Mouse (Mus musculus): Measurements from ENCODE around the gene Lifr. TPM values are rescaled to one million over a fixed set of nuclear protein-coding genes. Genes with fewer than 3 reads are reported as not detected.

Lifr gene
- total RNA-seq, 2 experiments from 2014 or later: 57.7 to 60.9 TPM

DNA sequence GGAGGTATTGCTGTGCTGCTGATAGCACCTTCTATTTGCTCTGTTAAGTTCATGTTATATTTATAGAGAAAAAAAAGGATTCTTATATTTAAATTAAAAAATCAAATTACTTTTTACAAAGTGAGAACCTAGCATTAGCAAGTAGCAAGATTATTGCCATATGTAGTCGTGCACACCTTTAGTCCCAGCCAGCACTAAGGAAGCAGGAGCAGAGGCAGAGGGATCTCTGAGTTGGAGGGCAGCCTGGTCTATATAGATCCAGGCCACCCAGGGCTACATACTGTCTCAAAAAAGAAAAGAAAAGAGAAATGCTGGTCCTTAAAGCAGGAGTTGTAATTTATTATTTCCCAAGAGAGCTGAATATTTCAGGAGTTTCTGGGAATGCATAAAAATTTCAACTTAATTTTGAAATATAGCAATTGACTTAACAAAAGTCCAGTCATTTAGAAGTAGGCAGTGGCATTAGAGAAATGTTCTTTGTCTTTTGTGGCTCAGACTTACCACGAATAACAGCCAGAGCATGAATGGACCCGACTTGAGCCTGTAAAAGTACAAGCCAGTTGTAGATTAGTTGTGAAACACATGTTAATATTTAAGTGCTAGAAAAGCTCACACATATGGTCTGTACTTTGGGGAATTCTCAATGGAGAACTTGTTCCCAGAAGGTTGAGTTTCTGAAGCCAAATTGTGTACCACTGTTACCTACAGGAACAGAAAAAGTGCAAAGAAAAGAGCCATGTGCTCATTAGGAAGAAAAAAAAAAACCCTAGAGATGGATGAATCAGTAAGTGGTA is 107.4 kb downstream of the Lifr start:
- intact Hi-C loops (cut with DNase I): no loop called here

DNA sequence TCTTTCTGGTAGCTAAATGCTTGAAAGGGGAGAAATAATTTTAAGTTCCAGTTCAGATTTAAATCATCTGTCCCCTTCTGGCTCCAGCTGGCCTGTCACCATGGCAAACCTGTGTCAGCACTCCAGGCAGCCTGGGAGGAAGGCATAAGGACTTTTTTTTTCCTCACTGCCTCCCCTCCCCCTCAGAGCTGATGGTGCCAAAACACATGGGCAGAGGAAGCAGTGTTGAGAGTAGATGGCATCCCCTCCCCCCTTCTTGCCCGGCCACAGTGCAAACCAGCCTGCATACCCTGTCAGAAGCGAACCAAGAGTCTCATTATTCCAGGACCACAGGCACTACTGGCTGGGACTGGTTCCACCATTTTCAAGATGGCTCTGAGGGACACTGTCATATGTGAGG is 108.4 kb downstream of the Lifr start:
- intact Hi-C loops (cut with DNase I): no loop called here

More for the DNA sequence above, 107.4 kb downstream of the Lifr start:
- no peak for DNase-seq

GRCm38 (mm10) chr15:7200286-7200685 is 109.9 kb downstream of the Lifr start:
- no peak for DNase-seq
- intact Hi-C loops (cut with DNase I): loop anchor here (5.0 kb wide), 1 partner anchor 68 kb away; no protein-coding TSS in a partner anchor

More for the DNA sequence above, 108.4 kb downstream of the Lifr start:
- no peak for DNase-seq

GRCm38 (mm10) chr15:7201421-7202380 is 111.3 kb downstream of the Lifr start:
- intact Hi-C loops (cut with DNase I): loop anchor here (5.0 kb wide), 1 partner anchor 69 kb away; no protein-coding TSS in a partner anchor
- no peak for DNase-seq

DNA sequence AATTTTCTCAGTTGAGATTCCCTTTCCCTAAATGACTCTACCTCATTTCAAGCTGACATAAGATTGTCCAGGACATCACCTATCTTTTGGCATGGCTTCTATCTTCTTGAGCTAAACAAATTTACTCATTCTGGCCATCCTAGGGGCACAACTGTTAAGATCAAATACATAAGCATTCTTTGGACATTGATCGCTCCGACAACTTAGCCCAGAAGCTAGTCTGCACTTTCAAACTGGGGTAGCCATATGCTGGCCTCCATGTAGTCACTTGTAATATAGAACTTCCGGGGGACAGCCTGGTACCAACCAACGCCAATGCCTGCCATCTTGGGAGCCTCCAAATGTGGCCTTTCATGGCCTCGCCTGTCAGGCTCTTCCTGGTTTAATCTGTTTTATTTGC is 112.6 kb downstream of the Lifr start:
- DNase-seq: no peak
- intact Hi-C loops (cut with DNase I): loop anchor here (5.0 kb wide), 1 partner anchor 71 kb away; no protein-coding TSS in a partner anchor

GRCm38 (mm10) chr15:7203606-7204330 is 113.4 kb downstream of the Lifr start:
- intact Hi-C loops (cut with DNase I): loop anchor here (5.0 kb wide), 1 partner anchor 71 kb away; no protein-coding TSS in a partner anchor
- peak; percentile 62 to 64 for DNase-seq

DNA sequence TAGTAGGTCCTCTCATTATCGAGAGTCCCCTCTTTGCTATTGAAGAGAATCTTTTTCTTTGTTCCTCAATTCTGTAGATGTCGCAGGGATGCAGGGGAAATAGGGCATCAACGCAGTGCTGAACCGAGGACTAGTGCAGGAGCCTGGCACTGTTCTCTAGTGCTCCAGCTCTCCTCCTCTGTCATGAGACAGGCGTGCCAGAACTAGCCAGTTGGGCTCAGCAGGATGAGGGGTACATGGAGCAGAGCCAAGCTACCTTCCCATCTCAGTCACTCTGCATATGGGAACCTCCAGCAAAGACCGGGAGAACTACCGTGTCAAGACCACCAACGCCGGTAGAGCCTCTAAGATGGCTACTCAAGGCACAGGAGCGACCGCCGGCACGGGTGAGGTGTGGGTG is 114.5 kb downstream of the Lifr start:
- intact Hi-C loops (cut with DNase I): loop anchor here (5.0 kb wide), 1 partner anchor 73 kb away; no protein-coding TSS in a partner anchor
- no peak for DNase-seq

DNA sequence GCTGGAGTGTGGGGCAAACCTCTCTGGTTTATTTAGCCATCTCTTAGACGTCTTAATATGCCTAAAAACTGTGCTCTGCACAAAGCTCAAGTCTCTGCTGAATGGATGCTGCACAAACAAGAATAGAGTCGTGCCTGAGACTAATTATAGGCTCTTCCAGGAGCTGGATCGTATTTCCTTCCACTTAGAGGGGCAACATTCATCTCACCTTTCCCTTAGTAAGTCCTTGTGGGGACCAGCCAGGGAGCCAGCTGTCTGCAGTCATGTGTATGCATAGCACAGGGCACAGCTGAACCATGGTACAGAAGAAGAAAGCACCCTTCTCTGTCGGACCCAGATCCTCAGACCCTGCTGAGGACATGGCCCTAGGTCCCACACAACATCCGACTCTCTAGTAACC is 115.7 kb downstream of the Lifr start:
- DNase-seq: no peak
- intact Hi-C loops (cut with DNase I): no loop called here

- DNase-seq: no peak
- intact Hi-C loops (cut with DNase I): no loop called here
These were observed 116.9 kb downstream of the Lifr start for GRCm38 (mm10) chr15:7207292-7207691.

GRCm38 (mm10) chr15:7208180-7208579 is 117.8 kb downstream of the Lifr start:
- intact Hi-C loops (cut with DNase I): no loop called here

DNA sequence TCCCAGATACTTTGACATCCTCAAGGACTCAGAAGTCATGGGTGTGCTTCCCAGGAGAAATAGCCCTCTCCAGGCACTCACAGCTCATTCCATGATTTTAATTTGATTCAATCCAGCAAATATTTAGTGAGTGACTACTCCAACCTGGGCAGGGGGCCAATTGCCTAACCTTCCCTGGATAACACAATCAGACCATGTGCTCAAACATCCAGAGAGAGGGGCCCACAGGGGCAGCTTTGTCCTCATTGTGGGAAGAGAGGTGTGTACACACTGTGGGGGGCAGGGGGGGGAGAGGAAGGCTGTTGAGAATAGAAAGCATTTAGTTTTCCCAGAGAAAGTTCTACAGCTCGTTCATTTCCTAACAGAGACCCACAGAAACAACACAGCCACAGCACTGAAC is 123.3 kb downstream of the Lifr start:
- peak; percentile 52 to 55 for DNase-seq
- intact Hi-C loops (cut with DNase I): no loop called here

More at GRCm38 (mm10) chr15:7208180-7208579, 117.8 kb downstream of the Lifr start:
- DNase-seq: no peak

DNA sequence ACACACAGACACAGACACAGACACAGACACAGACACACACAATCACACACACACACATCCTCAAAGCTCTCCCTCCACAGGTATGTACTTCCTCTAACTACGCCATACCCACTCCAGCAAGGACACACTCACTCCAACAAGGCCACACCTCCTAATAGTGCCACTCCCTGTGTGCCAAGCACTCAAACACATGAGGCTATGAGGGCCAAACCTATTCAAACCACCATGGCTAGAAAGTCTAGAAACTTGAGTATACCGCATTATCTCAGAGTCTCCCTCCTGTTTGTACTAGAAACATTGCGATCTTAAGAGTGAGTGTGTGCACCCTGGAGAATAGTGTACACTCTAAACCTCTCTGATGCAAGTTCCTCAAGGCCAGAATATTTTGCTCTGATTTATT is 125.4 kb downstream of the Lifr start:
- intact Hi-C loops (cut with DNase I): no loop called here
- DNase-seq: no peak

DNA sequence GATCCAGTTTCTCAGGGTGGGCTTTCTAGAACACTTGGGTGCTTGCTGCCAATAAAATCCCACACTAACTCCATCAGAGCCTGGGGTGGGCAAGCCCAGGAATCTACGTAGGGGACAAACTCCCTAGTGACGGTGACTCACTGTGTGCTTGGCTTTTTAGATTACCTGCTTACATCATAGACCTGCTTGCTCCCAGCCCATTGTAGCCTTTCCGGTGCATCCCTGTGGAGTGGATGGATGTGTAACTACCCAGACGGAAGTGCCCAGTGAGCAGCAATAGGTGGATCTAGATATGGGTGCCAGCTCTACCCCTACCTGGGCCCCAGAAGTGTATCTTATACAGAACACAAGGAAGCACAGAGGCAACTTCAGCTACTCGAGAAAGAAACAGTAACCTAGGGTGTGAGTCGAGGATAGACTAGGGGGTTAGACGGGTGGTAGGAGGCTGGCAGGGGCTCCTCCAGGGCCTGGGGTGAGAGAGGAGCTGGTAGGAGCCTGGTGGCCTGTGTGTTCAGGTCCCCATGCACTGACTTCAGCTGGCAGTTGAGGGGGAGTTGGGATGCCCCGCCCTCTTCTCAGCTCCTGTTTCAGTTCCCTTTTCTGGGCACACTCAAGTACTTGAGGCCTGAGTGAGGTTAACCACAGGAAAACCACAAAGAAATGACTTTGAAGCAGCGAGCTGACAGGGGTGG is 126.3 kb downstream of the Lifr start:
- DNase-seq: no peak
- intact Hi-C loops (cut with DNase I): no loop called here

- intact Hi-C loops (cut with DNase I): no loop called here
These were observed 126.8 kb downstream of the Lifr start for GRCm38 (mm10) chr15:7217273-7217598.

DNA sequence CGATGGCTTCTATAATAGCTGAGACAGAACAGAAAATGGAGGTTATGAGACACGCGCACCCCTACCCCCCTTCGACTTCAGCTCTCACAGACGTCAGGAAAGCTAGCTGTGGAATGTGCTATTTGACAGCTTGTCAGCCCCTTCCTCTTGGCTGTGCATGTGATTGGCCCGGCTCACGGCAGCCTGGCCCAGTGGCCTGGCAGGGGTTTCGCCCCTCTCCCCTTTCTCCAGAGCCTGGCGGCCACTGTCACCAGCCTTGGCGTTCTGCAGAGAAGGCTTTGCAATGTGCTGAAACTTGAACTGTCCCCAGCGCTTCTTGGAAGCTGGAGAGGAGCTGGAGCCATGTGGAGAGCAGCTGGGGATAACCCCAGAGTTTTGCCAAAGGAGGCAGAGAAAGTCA is 132.4 kb downstream of the Lifr start:
- DNase-seq: peak in 1 of 2 experiments; percentile 65
- intact Hi-C loops (cut with DNase I): no loop called here

More at GRCm38 (mm10) chr15:7217273-7217598, 126.8 kb downstream of the Lifr start:
- DNase-seq: no peak

GRCm38 (mm10) chr15:7224151-7224775 is 133.8 kb downstream of the Lifr start:
- intact Hi-C loops (cut with DNase I): loop anchor here (2.0 kb wide), 1 partner anchor 93 kb away; no protein-coding TSS in a partner anchor
- DNase-seq: peak in 1 of 2 experiments; percentile 25

GRCm38 (mm10) chr15:7226225-7226624 is 135.8 kb downstream of the Lifr start:
- peak; percentile 80 to 81 for DNase-seq
- intact Hi-C loops (cut with DNase I): loop anchor here (1.0 to 5.0 kb wide), 4 partner anchors 216 to 386 kb away; no protein-coding TSS in a partner anchor

DNA sequence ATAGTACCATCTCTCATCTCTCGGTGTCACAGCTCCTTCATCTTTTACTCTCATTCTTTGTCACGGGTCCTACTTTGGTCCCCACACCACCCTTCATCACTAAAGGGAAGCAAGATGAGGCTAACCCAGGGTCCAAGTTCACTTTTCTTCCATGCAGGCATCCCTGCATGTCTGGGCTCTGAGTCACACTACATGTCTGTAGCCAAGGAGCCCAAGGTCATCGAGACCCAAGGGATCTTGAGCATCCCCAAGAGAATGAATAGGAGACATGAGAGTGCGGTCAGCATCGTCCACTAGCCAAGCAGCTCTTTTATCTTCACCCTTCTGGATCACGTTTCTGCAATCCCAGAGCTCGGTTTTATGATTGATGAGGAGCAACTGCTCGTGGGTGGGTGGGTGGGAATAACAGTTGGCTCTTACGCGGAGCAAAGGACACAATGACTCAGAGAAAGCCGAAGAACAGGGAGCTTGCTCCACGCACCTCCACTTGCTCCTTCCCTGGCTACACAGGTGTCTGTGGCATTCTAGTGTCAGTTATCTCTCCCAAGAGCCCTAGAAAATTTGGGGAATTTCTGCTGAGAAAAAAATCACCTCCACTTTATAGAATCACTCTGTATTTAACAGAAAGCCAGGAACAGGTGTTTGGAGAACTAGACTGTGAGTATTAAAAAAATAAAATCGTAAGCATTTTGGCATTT is 143.1 kb downstream of the Lifr start:
- no peak for DNase-seq
- intact Hi-C loops (cut with DNase I): no loop called here

DNA sequence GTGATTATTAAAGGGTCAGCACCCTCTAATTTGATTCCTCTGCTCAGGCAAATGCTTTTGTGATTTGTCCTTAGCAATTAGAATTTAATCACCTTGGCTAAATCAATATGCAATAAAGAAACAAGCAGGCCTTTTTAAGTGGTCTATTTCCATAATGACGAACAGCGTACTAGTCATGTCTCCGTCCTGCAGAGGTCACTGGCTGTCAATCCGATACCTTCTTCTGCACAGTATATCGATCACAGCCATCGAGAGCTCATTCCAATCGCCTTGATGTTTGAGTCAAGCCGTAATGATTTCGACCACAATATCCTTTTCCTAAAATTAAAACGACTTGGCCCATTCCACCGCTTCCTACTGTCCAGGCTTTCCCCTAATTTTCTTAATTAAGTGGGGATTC is 149.5 kb downstream of the Lifr start:
- intact Hi-C loops (cut with DNase I): no loop called here
- DNase-seq: no peak

Measured in heart, postnatal 36 days (tissue).